Mouse (Mus musculus): ENCODE results near the gene Npcd.

GRCm38 (mm10) chr15:79834881-79835260 lies 834 bp upstream of the Npcd start:
- no peak for TF ChIP-seq POLR2A (IDR thresholded peaks at IDR 0.05; ENCODE audit: low read depth, low read length)
- no peak for TF ChIP-seq CTCF (IDR thresholded peaks at IDR 0.05; ENCODE audit: extremely low read depth, insufficient read length, insufficient replicate concordance, low read depth, low read length)
